Mouse (Mus musculus): ENCODE measurements at regions not wholly inside any gene's neighbourhood (a gene's known extent, or its start where the extent isn't known, plus 50 kb on each side); places are given as distances from the start of the nearest gene placed in this dataset.

DNA sequence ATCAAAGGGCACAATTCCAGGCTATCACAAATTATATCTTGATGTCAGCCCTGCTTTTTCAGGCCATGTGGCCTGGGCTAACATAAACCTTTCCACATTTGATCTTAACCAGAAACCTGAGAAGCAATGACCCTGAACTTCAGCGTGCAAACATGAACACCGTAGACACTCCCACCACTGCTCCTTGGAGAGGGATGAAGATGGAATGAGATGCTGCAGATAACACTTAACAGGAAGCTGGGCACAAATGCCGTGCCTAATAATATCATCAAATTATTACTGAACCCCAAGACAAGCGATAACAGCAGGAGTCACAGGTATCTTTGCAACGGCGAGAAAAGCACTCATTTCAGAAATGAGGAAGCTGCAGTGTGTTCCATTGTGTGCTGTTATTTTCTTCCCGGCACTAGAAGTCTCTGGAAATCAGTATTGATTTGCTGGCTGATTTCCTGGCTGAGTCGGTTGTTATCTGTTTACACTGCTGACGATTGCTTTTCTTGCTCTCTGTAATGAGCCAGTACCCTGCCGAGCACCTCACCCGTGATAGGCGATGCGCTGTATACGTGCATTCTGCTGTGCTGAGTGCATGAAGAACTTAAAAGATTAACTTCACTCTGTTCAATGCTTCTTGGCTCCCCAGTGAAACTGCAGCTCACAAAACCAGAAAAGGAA is 91.0 kb downstream of the Gm21962 start:
- no peaks in the 10 kb centered on the region for H3K36me3 ChIP-seq (ENCODE audit: control insufficient read depth, insufficient read depth)
- no peaks in the 10 kb centered on the region for H3K4me1 ChIP-seq (ENCODE audit: control insufficient read depth, low read depth, low read length)
- no peak overlapping the region for H3K9ac ChIP-seq (ENCODE audit: low read depth, low read length)
- H3K9me3 ChIP-seq (replicated peaks; ENCODE audit: control insufficient read depth, low read length), result no peaks in the 10 kb centered on the region
- 36% methylated on average over 14 of the region's 14 CpGs for WGBS (ENCODE audit: insufficient replicate concordance)
- peak; percentile 70 for ATAC-seq (ENCODE audit: low read depth)
- no peak overlapping the region for H3K4me2 ChIP-seq (ENCODE audit: low read depth, low read length)
- H3K4me3 ChIP-seq (ENCODE audit: low read depth, low read length), result no peak overlapping the region
- no peaks in the 10 kb centered on the region for H3K27me3 ChIP-seq (ENCODE audit: control insufficient read depth, insufficient read depth, low read depth, low read length)
- H3K27ac ChIP-seq (ENCODE audit: low read length), result no peak overlapping the region

DNA sequence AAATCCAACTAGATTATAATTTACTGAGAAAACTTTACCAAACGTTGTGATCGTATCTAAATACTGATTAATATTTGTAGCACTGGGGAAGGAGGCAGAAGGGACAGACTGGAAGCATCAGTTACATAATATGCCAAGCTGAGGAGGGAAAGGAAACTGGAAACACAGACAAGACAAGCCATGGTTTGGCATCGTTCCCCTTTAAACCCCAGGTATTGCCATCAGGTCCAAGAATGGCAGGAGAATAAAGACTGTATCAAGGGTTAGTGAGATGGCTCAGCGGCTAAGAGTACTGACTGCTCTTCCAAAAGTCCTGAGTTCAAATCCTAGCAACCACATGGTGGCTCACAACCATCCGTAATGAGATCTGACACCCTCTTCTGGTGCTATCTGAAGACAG is 92.1 kb downstream of the Gm21962 start:
- Histone ChIP-seq H3K4me1 (ENCODE audit: control insufficient read depth, low read depth, low read length) (no peaks in the 10 kb centered on the region), H3K4me2 (ENCODE audit: low read depth, low read length) (no peak overlapping the region), H3K27ac (ENCODE audit: low read length) (no peak overlapping the region), H3K27me3 (ENCODE audit: control insufficient read depth, insufficient read depth, low read depth, low read length) (no peaks in the 10 kb centered on the region), H3K4me3 (ENCODE audit: low read depth, low read length) (no peak overlapping the region), H3K9me3 (replicated peaks; ENCODE audit: control insufficient read depth, low read length) (no peaks in the 10 kb centered on the region), H3K36me3 (ENCODE audit: control insufficient read depth, insufficient read depth) (no peaks in the 10 kb centered on the region), H3K9ac (ENCODE audit: low read depth, low read length) (no peak overlapping the region)
- WGBS (ENCODE audit: insufficient replicate concordance), result 65% methylated on average over 5 of the region's 5 CpGs
- ATAC-seq (ENCODE audit: low read depth), result no peak

DNA sequence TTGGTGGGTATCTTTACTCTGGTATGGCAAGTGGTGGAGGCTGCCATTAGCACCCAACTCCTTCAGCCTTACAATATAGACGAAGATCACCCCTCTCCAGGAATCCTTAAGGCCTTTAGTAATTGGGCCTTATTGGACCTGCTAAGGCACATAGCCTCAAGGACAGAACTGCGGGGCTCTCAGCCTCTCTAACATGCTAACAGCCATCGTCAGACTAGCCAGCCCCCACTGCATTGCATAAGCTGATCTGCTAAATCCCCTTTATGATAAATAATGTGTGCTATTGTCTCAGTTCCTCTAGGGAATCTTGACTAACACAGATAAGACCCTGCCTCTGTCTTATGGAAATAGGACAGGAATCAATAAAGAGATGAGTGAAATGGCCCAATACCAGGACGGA is 95.7 kb upstream of the H2afz start:
- no peak overlapping the region for H3K4me2 ChIP-seq (ENCODE audit: low read depth, low read length)
- no peaks in the 10 kb centered on the region for H3K4me1 ChIP-seq (ENCODE audit: control insufficient read depth, low read depth, low read length)
- H3K27ac ChIP-seq (ENCODE audit: low read length), result no peak overlapping the region
- H3K9me3 ChIP-seq (replicated peaks; ENCODE audit: control insufficient read depth, low read length), result no peaks in the 10 kb centered on the region
- H3K9ac ChIP-seq (ENCODE audit: low read depth, low read length), result no peak overlapping the region
- ATAC-seq (ENCODE audit: low read depth), result no peak
- WGBS (ENCODE audit: insufficient replicate concordance), result 72% methylated on average over 4 of the region's 4 CpGs
- no peaks in the 10 kb centered on the region for H3K36me3 ChIP-seq (ENCODE audit: control insufficient read depth, insufficient read depth)
- no peak overlapping the region for H3K4me3 ChIP-seq (ENCODE audit: low read depth, low read length)
- H3K27me3 ChIP-seq (ENCODE audit: control insufficient read depth, insufficient read depth, low read depth, low read length), result no peaks in the 10 kb centered on the region

DNA sequence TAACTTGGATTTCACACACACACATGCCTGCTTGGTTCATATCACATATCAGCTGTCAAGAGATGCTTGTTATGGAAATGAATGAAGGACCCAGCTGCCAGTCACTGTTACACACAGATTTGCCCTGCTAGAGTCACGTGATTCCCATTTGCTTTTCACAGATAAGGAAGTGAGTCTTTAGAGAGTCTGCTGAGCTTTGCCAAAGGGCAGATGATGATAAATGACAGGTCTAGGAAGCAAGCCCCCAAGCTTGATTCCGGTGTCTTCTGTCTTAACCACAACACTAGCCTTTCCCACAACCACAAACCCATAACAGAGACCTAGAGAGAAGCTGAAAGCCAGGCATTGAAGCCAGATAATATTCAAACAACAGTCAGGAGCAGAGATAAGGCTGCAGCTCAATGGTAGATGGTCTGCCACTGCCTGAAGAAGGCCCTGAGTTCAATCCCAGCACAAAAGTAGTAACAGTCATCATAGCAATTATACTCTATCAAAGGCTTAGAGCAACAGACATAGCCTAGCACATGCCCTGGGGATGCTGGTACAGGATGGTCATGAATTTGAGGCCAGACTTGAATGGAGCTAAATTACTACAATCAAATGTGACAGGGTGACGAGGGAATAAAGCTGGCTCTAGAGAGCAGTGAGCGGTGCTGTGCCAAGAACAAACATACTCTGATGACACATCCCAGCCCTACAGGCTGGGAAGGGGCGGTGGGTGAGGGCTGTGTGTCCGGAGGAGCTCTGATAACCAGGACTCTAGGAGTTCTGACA is 89.0 kb upstream of the H2afz start:
- WGBS (ENCODE audit: insufficient replicate concordance), result 26% methylated on average over 6 of the region's 6 CpGs
- no peak overlapping the region for H3K4me2 ChIP-seq (ENCODE audit: low read depth, low read length)
- peaks cover 10% of the 10 kb centered on the region; the same call in 1 of the 2 replicates for H3K27me3 ChIP-seq (ENCODE audit: control insufficient read depth, insufficient read depth, low read depth, low read length)
- no peak overlapping the region for H3K4me3 ChIP-seq (ENCODE audit: low read depth, low read length)
- H3K27ac ChIP-seq (ENCODE audit: low read length), result no peak overlapping the region
- peak; percentile 67 for ATAC-seq (ENCODE audit: low read depth)
- no peaks in the 10 kb centered on the region for H3K9me3 ChIP-seq (replicated peaks; ENCODE audit: control insufficient read depth, low read length)
- H3K36me3 ChIP-seq (ENCODE audit: control insufficient read depth, insufficient read depth), result no peaks in the 10 kb centered on the region
- no peak overlapping the region for H3K9ac ChIP-seq (ENCODE audit: low read depth, low read length)
- no peaks in the 10 kb centered on the region; the same call in 1 of the 2 replicates for H3K4me1 ChIP-seq (ENCODE audit: control insufficient read depth, low read depth, low read length)

DNA sequence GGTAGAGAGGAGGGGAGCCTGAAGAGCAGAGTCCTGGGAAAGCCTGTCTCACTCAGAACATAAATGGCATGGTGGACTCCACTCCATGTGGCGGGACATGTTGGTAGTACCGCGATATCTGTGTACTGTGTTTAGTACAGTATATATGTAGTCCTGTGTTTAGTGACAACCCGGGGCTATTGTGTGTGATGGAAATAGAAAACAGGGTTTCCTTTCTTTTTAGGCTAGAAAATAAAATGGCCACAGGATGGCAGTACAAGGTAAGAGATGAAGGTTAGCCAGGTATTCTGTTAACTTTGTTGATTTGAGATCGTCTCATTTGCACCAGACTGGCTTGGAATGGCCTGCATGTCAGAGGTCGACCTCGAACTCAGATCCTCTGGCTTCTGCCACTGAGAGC is 86.2 kb upstream of the H2afz start:
- Histone ChIP-seq H3K4me2 (ENCODE audit: low read depth, low read length) (no peak overlapping the region), H3K27me3 (ENCODE audit: control insufficient read depth, insufficient read depth, low read depth, low read length) (peaks cover 10% of the 10 kb centered on the region; the same call in 1 of the 2 replicates), H3K36me3 (ENCODE audit: control insufficient read depth, insufficient read depth) (no peaks in the 10 kb centered on the region), H3K4me3 (ENCODE audit: low read depth, low read length) (no peak overlapping the region), H3K9me3 (replicated peaks; ENCODE audit: control insufficient read depth, low read length) (no peaks in the 10 kb centered on the region), H3K27ac (ENCODE audit: low read length) (no peak overlapping the region), H3K9ac (ENCODE audit: low read depth, low read length) (no peak overlapping the region), H3K4me1 (ENCODE audit: control insufficient read depth, low read depth, low read length) (no peaks in the 10 kb centered on the region; the same call in 1 of the 2 replicates)
- 19% methylated on average over 7 of the region's 7 CpGs for WGBS (ENCODE audit: insufficient replicate concordance)
- ATAC-seq (ENCODE audit: low read depth), result no peak

DNA sequence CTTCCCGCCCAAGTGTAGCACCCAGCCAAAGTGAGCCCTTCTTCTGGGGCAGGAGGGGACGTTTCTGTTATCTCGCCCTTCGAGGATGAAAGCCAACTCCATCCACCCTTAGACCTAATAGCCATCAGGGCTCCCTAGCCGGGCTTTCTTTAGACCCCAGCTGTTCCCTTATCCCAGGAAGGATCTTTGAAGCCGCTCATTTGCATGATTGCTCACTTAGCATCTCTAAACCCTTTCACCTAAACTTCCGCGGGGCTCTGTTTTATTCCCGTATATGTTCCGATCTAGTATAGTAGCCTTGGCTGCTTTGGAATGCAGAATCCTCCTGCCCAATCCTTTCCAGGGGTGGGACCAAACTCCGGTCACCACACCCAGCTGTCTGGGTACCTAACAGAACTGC is 84.3 kb upstream of the H2afz start:
- H3K4me1 ChIP-seq (ENCODE audit: control insufficient read depth, low read depth, low read length), result no peaks in the 10 kb centered on the region; the same call in 1 of the 2 replicates
- 12% methylated on average over 11 of the region's 11 CpGs for WGBS (ENCODE audit: insufficient replicate concordance)
- H3K27me3 ChIP-seq (ENCODE audit: control insufficient read depth, insufficient read depth, low read depth, low read length), result peaks cover 10% of the 10 kb centered on the region; the same call in 1 of the 2 replicates
- no peak for ATAC-seq (ENCODE audit: low read depth)
- H3K4me2 ChIP-seq (ENCODE audit: low read depth, low read length), result no peak overlapping the region
- H3K9me3 ChIP-seq (replicated peaks; ENCODE audit: control insufficient read depth, low read length), result no peaks in the 10 kb centered on the region
- no peak overlapping the region for H3K9ac ChIP-seq (ENCODE audit: low read depth, low read length)
- H3K4me3 ChIP-seq (ENCODE audit: low read depth, low read length), result no peak overlapping the region
- H3K36me3 ChIP-seq (ENCODE audit: control insufficient read depth, insufficient read depth), result no peaks in the 10 kb centered on the region
- no peak overlapping the region for H3K27ac ChIP-seq (ENCODE audit: low read length)

DNA sequence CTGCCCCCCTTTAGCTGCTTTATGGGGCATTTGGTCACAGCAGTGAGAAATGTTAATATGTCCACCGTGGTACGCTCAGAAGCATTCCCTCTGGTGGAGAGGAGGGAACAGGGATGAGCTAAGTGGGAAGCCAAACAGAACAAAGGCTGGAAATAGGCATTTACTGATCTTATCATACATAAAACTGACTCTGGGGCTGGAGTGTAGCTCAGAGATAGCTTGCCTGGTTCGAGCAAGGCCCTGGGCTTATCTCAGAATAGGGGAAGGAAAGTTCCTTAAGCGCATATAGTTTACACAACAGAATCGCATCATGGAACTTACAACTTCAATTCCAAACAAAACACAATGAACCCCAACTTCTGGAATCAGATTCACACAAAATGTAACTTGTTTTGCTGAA is 81.5 kb upstream of the H2afz start:
- H3K9me3 ChIP-seq (replicated peaks; ENCODE audit: control insufficient read depth, low read length), result no peaks in the 10 kb centered on the region
- no peaks in the 10 kb centered on the region for H3K4me1 ChIP-seq (ENCODE audit: control insufficient read depth, low read depth, low read length)
- ATAC-seq (ENCODE audit: low read depth), result no peak; the same call in 1 of the 2 replicates
- no peaks in the 10 kb centered on the region for H3K36me3 ChIP-seq (ENCODE audit: control insufficient read depth, insufficient read depth)
- 23% methylated on average over 5 of the region's 5 CpGs for WGBS (ENCODE audit: insufficient replicate concordance)
- H3K27me3 ChIP-seq (ENCODE audit: control insufficient read depth, insufficient read depth, low read depth, low read length), result peaks cover 10% of the 10 kb centered on the region; the same call in 1 of the 2 replicates
- H3K9ac ChIP-seq (ENCODE audit: low read depth, low read length), result no peak overlapping the region
- no peak overlapping the region for H3K4me3 ChIP-seq (ENCODE audit: low read depth, low read length)
- H3K27ac ChIP-seq (ENCODE audit: low read length), result no peak overlapping the region
- H3K4me2 ChIP-seq (ENCODE audit: low read depth, low read length), result no peak overlapping the region

DNA sequence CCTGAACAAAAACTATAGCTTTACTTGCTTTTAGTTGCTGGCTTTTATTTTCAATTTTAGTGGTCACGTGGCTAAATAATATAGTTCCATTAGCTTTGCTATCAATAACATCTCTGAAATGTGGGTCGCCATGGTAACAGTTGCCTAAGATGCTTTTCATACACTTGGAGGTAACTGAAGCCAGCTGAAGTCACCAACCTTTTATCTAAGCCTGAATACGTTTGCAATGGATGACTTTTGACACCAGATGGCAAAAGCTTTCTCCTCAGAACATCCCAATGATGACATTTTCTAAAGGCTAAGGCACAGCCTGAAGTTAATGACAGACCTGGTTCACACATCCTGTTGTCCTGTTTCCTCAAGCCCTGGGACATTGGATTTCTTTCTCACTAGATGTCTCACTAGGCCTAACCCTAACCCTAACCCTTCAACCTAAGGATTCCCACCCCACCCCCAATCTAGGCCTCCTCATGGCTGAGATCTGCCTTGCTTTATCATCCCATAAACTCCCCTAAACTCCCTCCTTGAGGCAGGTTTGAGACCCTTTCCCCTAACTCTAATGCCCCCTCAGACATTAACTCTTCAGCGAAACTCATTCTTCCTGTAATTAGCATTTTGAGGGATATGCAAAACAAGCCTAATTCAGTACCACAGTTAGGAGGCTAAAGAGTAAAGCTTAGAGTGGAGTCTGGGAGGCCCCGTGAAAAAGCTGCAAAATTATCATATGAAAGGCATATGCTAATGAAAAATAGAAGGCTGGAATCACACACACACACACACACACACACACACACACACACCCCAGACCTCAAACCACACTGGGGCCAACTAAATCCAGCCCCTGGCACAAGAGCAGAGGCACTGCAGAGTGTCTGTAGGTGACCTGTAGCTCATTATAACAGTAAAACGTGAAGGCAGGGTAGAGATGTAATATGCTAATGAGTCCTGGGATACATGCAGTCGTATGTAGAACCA is 80.1 kb upstream of the H2afz start:
- 47% methylated on average over 7 of the region's 7 CpGs for WGBS (ENCODE audit: insufficient replicate concordance)
- Histone ChIP-seq H3K9me3 (replicated peaks; ENCODE audit: control insufficient read depth, low read length) (no peaks in the 10 kb centered on the region), H3K4me3 (ENCODE audit: low read depth, low read length) (no peak overlapping the region), H3K27me3 (ENCODE audit: control insufficient read depth, insufficient read depth, low read depth, low read length) (peaks cover 7% of the 10 kb centered on the region; the same call in 1 of the 2 replicates), H3K27ac (ENCODE audit: low read length) (no peak overlapping the region), H3K36me3 (ENCODE audit: control insufficient read depth, insufficient read depth) (no peaks in the 10 kb centered on the region), H3K4me2 (ENCODE audit: low read depth, low read length) (no peak overlapping the region), H3K4me1 (ENCODE audit: control insufficient read depth, low read depth, low read length) (no peaks in the 10 kb centered on the region), H3K9ac (ENCODE audit: low read depth, low read length) (no peak overlapping the region)
- ATAC-seq (ENCODE audit: low read depth), result no peak

Measured in liver, embryonic 16.5 days (tissue).